Mouse (Mus musculus) megakaryocyte, embryonic 14.5 days (primary cell): ENCODE data around the gene Ano7.

Source experiments
- FLI1 ChIP-seq: IDR thresholded peaks from 2 replicates; pipeline ENCODE4 v1.6.1; 2012; ENCODE audit warnings: low read length, inconsistent platforms, mixed read lengths
- GATA1 ChIP-seq: IDR thresholded peaks from 3 replicates; pipeline ENCODE4 v1.6.1; 2012; ENCODE audit warnings: mixed read lengths, low read length, inconsistent platforms, borderline replicate concordance

DNA sequence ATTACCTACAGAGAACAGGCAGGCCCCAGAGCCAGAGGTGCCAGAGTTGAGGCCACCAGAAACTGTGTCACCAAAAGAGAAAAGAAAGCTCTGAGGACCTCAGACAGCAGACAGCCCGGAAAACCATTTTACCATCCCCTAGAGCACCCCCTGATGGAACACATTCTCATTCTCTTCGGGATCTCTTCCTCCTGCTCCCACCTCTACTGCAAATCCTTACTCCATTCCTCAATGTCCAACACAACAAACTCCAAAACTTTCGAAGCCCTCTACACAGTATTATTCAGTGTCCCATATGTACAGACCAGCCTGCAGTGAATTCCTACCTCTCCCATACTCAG, 72.1 kb downstream of the Ano7 start:
- TF ChIP-seq GATA1 (no peak), FLI1 (no peak)
